Mouse (Mus musculus) heart, embryonic 13.5 days (tissue): Measurements from ENCODE around the gene Mylk. TPM values are rescaled to one million over a fixed set of nuclear protein-coding genes. Genes with fewer than 3 reads are reported as not detected.

Experiments used
- ATAC-seq: fragments of 200-750 bp; cut with Nextera tagmentation; 2 replicates; pipeline ENCODE4 v1.8.0; 2017; ENCODE audit warnings: moderate TSS enrichment; ENCODE audit not compliant: insufficient number of reproducible peaks, low FRiP score, low TSS enrichment; ENCODE audit errors: extremely low read depth
- H3K27ac ChIP-seq: fragments of 300-500 bp; sonication (generic); replicated peaks from 2 replicates; pipeline ENCODE4 v1.5.1; 2015; ENCODE audit warnings: moderate library complexity, mild to moderate bottlenecking, inconsistent platforms
- H3K27me3 ChIP-seq: fragments of 300-500 bp; sonication (generic); replicated peaks from 2 replicates; pipeline ENCODE4 v1.6.1; 2015; ENCODE audit warnings: mild to moderate bottlenecking, inconsistent platforms
- H3K36me3 ChIP-seq: fragments of 300-500 bp; sonication (generic); 2 replicates; pipeline ENCODE4 v1.6.1; 2015; ENCODE audit warnings: mild to moderate bottlenecking, inconsistent platforms
- H3K4me1 ChIP-seq: fragments of 300-500 bp; sonication (generic); 2 replicates; pipeline ENCODE4 v1.6.1; 2015; ENCODE audit warnings: inconsistent platforms
- H3K4me2 ChIP-seq: fragments of 300-500 bp; sonication (generic); 2 replicates; pipeline ENCODE4 v1.6.1; 2015; ENCODE audit warnings: inconsistent platforms, mild to moderate bottlenecking, moderate library complexity
- H3K4me3 ChIP-seq: fragments of 300-500 bp; sonication (generic); 2 replicates; pipeline ENCODE4 v1.5.1; 2015; ENCODE audit warnings: moderate library complexity, mild to moderate bottlenecking, inconsistent platforms
- H3K9ac ChIP-seq: fragments of 300-500 bp; sonication (generic); 2 replicates; pipeline ENCODE4 v1.6.1; 2015; ENCODE audit warnings: inconsistent platforms, mild to moderate bottlenecking, moderate library complexity
- H3K9me3 ChIP-seq: fragments of 300-500 bp; sonication (generic); 2 replicates; pipeline ENCODE4 v1.6.1; 2016; ENCODE audit warnings: inconsistent platforms
- WGBS: fragments of 180-500 bp; shearing (Covaris S2); methylation state at CpG from one replicate; pipeline ENCODE4 v1.1.7; 2015; ENCODE audit warnings: mixed read lengths; 5-methylcytosine and 5-hydroxymethylcytosine counted together
- polyA plus RNA-seq: library from polyadenylated mRNA; unstranded; fragments of >200 nt; fragmentation: Nextera tagmentation; extraction: Ambion mirVana; gene quantifications from 2 replicates; pipeline ENCODE4 v1.2.1, GENCODE M21; 2015

Gene Mylk
- polyA plus RNA-seq, 1 experiment from 2014 or later, result 9.1 TPM

- Histone ChIP-seq H3K4me2 (no peak overlapping the region), H3K9me3 (no peaks in the 10 kb centered on the region), H3K9ac (no peak overlapping the region), H3K27ac (peak overlapping the region; percentile 45), H3K27me3 (peaks cover 41% of the 10 kb centered on the region), H3K4me3 (no peak overlapping the region), H3K36me3 (no peaks in the 10 kb centered on the region), H3K4me1 (peaks cover 30% of the 10 kb centered on the region)
- ATAC-seq, result peak; percentile 71
- 49% methylated on average over 10 of the region's 10 CpGs for WGBS
Observed at GRCm38 (mm10) chr16:34967120-34967800, 222.2 kb downstream of the Mylk start.

- WGBS, result 86% methylated on average over 5 of the region's 5 CpGs
- Histone ChIP-seq H3K4me3 (no peak overlapping the region), H3K9me3 (no peaks in the 10 kb centered on the region), H3K9ac (no peak overlapping the region), H3K4me2 (no peak overlapping the region), H3K27me3 (peaks cover 41% of the 10 kb centered on the region), H3K36me3 (no peaks in the 10 kb centered on the region), H3K27ac (no peak overlapping the region), H3K4me1 (peaks cover 25% of the 10 kb centered on the region)
- ATAC-seq, result no peak
Observed at GRCm38 (mm10) chr16:34968181-34968580, 223.2 kb downstream of the Mylk start.

- no peak overlapping the region for H3K4me3 ChIP-seq
Observed at GRCm38 (mm10) chr16:34972471-34972870, 227.5 kb downstream of the Mylk start.

GRCm38 (mm10) chr16:34975544-34975943 is 230.5 kb downstream of the Mylk start:
- ATAC-seq, result no peak
- Histone ChIP-seq H3K4me1 (peaks cover 15% of the 10 kb centered on the region), H3K27ac (no peak overlapping the region), H3K4me3 (no peak overlapping the region), H3K27me3 (peaks cover 18% of the 10 kb centered on the region), H3K4me2 (no peak overlapping the region), H3K9ac (no peak overlapping the region), H3K9me3 (no peaks in the 10 kb centered on the region), H3K36me3 (no peaks in the 10 kb centered on the region)
- WGBS, result 30% methylated on average over 2 of the region's 2 CpGs

More at GRCm38 (mm10) chr16:34972471-34972870, 227.5 kb downstream of the Mylk start:
- H3K9me3 ChIP-seq, result no peaks in the 10 kb centered on the region
- 65% methylated on average over 12 of the region's 12 CpGs for WGBS
- no peaks in the 10 kb centered on the region for H3K36me3 ChIP-seq
- H3K9ac ChIP-seq, result no peak overlapping the region
- no peak overlapping the region for H3K4me2 ChIP-seq
- H3K4me1 ChIP-seq, result peaks cover 11% of the 10 kb centered on the region
- H3K27ac ChIP-seq, result no peak overlapping the region
- no peak for ATAC-seq
- peaks cover 35% of the 10 kb centered on the region for H3K27me3 ChIP-seq

- Histone ChIP-seq H3K36me3 (no peaks in the 10 kb centered on the region), H3K27ac (no peak overlapping the region), H3K4me1 (peaks cover 26% of the 10 kb centered on the region), H3K27me3 (peaks cover 8% of the 10 kb centered on the region; the same call in 1 of the 2 replicates), H3K4me2 (no peak overlapping the region), H3K9ac (no peak overlapping the region), H3K4me3 (no peak overlapping the region), H3K9me3 (no peaks in the 10 kb centered on the region)
- no peak for ATAC-seq
- WGBS, result 77% methylated on average over 13 of the region's 13 CpGs
Observed at GRCm38 (mm10) chr16:34976630-34977029, 231.6 kb downstream of the Mylk start.

- Histone ChIP-seq H3K9ac (no peak overlapping the region), H3K36me3 (no peaks in the 10 kb centered on the region), H3K4me1 (peaks cover 36% of the 10 kb centered on the region), H3K27ac (no peak overlapping the region), H3K9me3 (no peaks in the 10 kb centered on the region), H3K27me3 (0 out of 2 replicates have a peak, but pooled peaks cover 5% of the 10 kb centered on the region), H3K4me2 (no peak overlapping the region), H3K4me3 (no peak overlapping the region)
- 86% methylated on average over 7 of the region's 7 CpGs for WGBS
- ATAC-seq, result no peak
Observed at GRCm38 (mm10) chr16:34978018-34978417, 233.0 kb downstream of the Mylk start.

- H3K4me2 ChIP-seq, result no peak overlapping the region
- no peak for ATAC-seq
- no peak overlapping the region for H3K27ac ChIP-seq
- no peak overlapping the region for H3K4me3 ChIP-seq
- no peaks in the 10 kb centered on the region for H3K9me3 ChIP-seq
- 85% methylated on average over 7 of the region's 7 CpGs for WGBS
- no peak overlapping the region for H3K9ac ChIP-seq
- H3K4me1 ChIP-seq, result peaks cover 45% of the 10 kb centered on the region
- H3K27me3 ChIP-seq, result 0 out of 2 replicates have a peak, but pooled peaks cover 5% of the 10 kb centered on the region
- no peaks in the 10 kb centered on the region for H3K36me3 ChIP-seq
Observed at GRCm38 (mm10) chr16:34981009-34981408, 236.0 kb downstream of the Mylk start.

- WGBS, result 36% methylated on average over 11 of the region's 11 CpGs
- Histone ChIP-seq H3K27ac (peak overlapping the region; percentile 68), H3K36me3 (no peaks in the 10 kb centered on the region), H3K4me2 (peak overlapping the region; percentile 16), H3K4me1 (peaks cover 45% of the 10 kb centered on the region), H3K9ac (no peak overlapping the region), H3K27me3 (no peaks in the 10 kb centered on the region), H3K4me3 (no peak overlapping the region), H3K9me3 (no peaks in the 10 kb centered on the region)
- no peak for ATAC-seq
Observed at GRCm38 (mm10) chr16:34984203-34985030, 239.4 kb downstream of the Mylk start.

- H3K4me3 ChIP-seq, result no peak overlapping the region
- no peak overlapping the region for H3K9ac ChIP-seq
- peak overlapping the region; percentile 68 for H3K27ac ChIP-seq
- H3K4me2 ChIP-seq, result no peak overlapping the region
- no peaks in the 10 kb centered on the region for H3K36me3 ChIP-seq
- WGBS, result 79% methylated on average over 2 of the region's 2 CpGs
- H3K27me3 ChIP-seq, result no peaks in the 10 kb centered on the region
- ATAC-seq, result no peak
- peaks cover 45% of the 10 kb centered on the region for H3K4me1 ChIP-seq
- H3K9me3 ChIP-seq, result no peaks in the 10 kb centered on the region
Observed at GRCm38 (mm10) chr16:34985031-34985346, 240.0 kb downstream of the Mylk start.

GRCm38 (mm10) chr16:34986211-34986825 is 241.3 kb downstream of the Mylk start:
- no peaks in the 10 kb centered on the region for H3K36me3 ChIP-seq
- H3K9me3 ChIP-seq, result no peaks in the 10 kb centered on the region
- no peak overlapping the region for H3K27ac ChIP-seq
- H3K4me3 ChIP-seq, result no peak overlapping the region
- H3K4me1 ChIP-seq, result peaks cover 34% of the 10 kb centered on the region
- H3K4me2 ChIP-seq, result no peak overlapping the region
- 89% methylated on average over 13 of the region's 13 CpGs for WGBS
- no peak overlapping the region for H3K9ac ChIP-seq
- no peaks in the 10 kb centered on the region for H3K27me3 ChIP-seq
- no peak for ATAC-seq

GRCm38 (mm10) chr16:34991365-34991764 is 246.4 kb downstream of the Mylk start:
- H3K27ac ChIP-seq, result no peak overlapping the region
- no peak for ATAC-seq
- H3K36me3 ChIP-seq, result no peaks in the 10 kb centered on the region
- H3K4me3 ChIP-seq, result no peak overlapping the region
- peaks cover 12% of the 10 kb centered on the region for H3K4me1 ChIP-seq
- no peaks in the 10 kb centered on the region for H3K27me3 ChIP-seq
- no peaks in the 10 kb centered on the region for H3K9me3 ChIP-seq
- no peak overlapping the region for H3K9ac ChIP-seq
- no peak overlapping the region for H3K4me2 ChIP-seq
- 51% methylated on average over 3 of the region's 3 CpGs for WGBS
